Mouse (Mus musculus): ENCODE data around the gene Tmem82. TPM values are rescaled to one million over a fixed set of nuclear protein-coding genes. Genes with fewer than 3 reads are reported as not detected.

Gene Tmem82
- polyA plus RNA-seq, 1 experiment, result 2.8 TPM

GRCm38 (mm10) chr4:141609538-141609937, 8.9 kb downstream of the Tmem82 start:
- DNase-seq, result no peak
- H3K27ac ChIP-seq (ENCODE audit: control insufficient read depth, insufficient read depth, low read length), result no peak overlapping the region
- 82% methylated on average over 6 of the region's 6 CpGs for WGBS
- TF ChIP-seq POLR2A (IDR thresholded peaks at IDR 0.05; ENCODE audit: control insufficient read depth, extremely low read depth, insufficient read depth, low read length, poor library complexity) (no peak), CTCF (IDR thresholded peaks at IDR 0.05; ENCODE audit: borderline replicate concordance, control insufficient read depth, extremely low read depth, insufficient read depth, low read length, poor library complexity) (no peak)
- H3K36me3 ChIP-seq (ENCODE audit: control insufficient read depth, insufficient read depth, low read length), result no peaks in the 10 kb centered on the region
- H3K27me3 ChIP-seq (ENCODE audit: control insufficient read depth, insufficient read depth, low read length), result no peaks in the 10 kb centered on the region
- H3K4me3 ChIP-seq (ENCODE audit: control insufficient read depth, insufficient read depth, low read length), result no peak overlapping the region
- no peaks in the 10 kb centered on the region for H3K4me1 ChIP-seq (replicated peaks; ENCODE audit: control insufficient read depth, insufficient read depth, low read length)

GRCm38 (mm10) chr4:141605861-141606260, 12.6 kb downstream of the Tmem82 start, which contains the start of gene Fblim1:
Gene Fblim1 (minus strand): TSS chr4:141606096.
- DNase-seq, result no peak
- H3K4me3 ChIP-seq (ENCODE audit: control insufficient read depth, insufficient read depth, low read length), result no peak within 1 kb of the TSS
- WGBS, result 93% methylated on average over 11 of the region's 11 CpGs

GRCm38 (mm10) chr4:141605421-141605820, 13.0 kb downstream of the Tmem82 start:
- Histone ChIP-seq H3K36me3 (ENCODE audit: control insufficient read depth, insufficient read depth, low read length) (no peaks in the 10 kb centered on the region), H3K4me1 (replicated peaks; ENCODE audit: control insufficient read depth, insufficient read depth, low read length) (no peaks in the 10 kb centered on the region), H3K4me3 (ENCODE audit: control insufficient read depth, insufficient read depth, low read length) (no peak overlapping the region), H3K27me3 (ENCODE audit: control insufficient read depth, insufficient read depth, low read length) (no peaks in the 10 kb centered on the region), H3K27ac (ENCODE audit: control insufficient read depth, insufficient read depth, low read length) (no peak overlapping the region)
- WGBS, result 94% methylated on average over 5 of the region's 5 CpGs
- no peak for TF ChIP-seq CTCF (IDR thresholded peaks at IDR 0.05; ENCODE audit: borderline replicate concordance, control insufficient read depth, extremely low read depth, insufficient read depth, low read length, poor library complexity)
- no peak for TF ChIP-seq POLR2A (IDR thresholded peaks at IDR 0.05; ENCODE audit: control insufficient read depth, extremely low read depth, insufficient read depth, low read length, poor library complexity)
- DNase-seq, result no peak

More at GRCm38 (mm10) chr4:141605861-141606260, 12.6 kb downstream of the Tmem82 start, which contains the start of gene Fblim1:
- Histone ChIP-seq H3K36me3 (ENCODE audit: control insufficient read depth, insufficient read depth, low read length) (no peaks in the 10 kb centered on the region), H3K27ac (ENCODE audit: control insufficient read depth, insufficient read depth, low read length) (no peak within 1 kb of the TSS), H3K4me1 (replicated peaks; ENCODE audit: control insufficient read depth, insufficient read depth, low read length) (no peaks in the 10 kb centered on the region), H3K27me3 (ENCODE audit: control insufficient read depth, insufficient read depth, low read length) (no peaks in the 10 kb centered on the region)
- TF ChIP-seq POLR2A (IDR thresholded peaks at IDR 0.05; ENCODE audit: control insufficient read depth, extremely low read depth, insufficient read depth, low read length, poor library complexity), result no peak
- TF ChIP-seq CTCF (IDR thresholded peaks at IDR 0.05; ENCODE audit: borderline replicate concordance, control insufficient read depth, extremely low read depth, insufficient read depth, low read length, poor library complexity), result no peak

- no peaks in the 10 kb centered on the region for H3K27me3 ChIP-seq (ENCODE audit: control insufficient read depth, insufficient read depth, low read length)
Observed at GRCm38 (mm10) chr4:141604493-141604892, 13.9 kb downstream of the Tmem82 start.

GRCm38 (mm10) chr4:141603921-141604320, 14.5 kb downstream of the Tmem82 start:
- 82% methylated on average over 4 of the region's 4 CpGs for WGBS
- peaks cover 3% of the 10 kb centered on the region; the same call in 1 of the 2 replicates for H3K27me3 ChIP-seq (ENCODE audit: control insufficient read depth, insufficient read depth, low read length)
- no peak for TF ChIP-seq POLR2A (IDR thresholded peaks at IDR 0.05; ENCODE audit: control insufficient read depth, extremely low read depth, insufficient read depth, low read length, poor library complexity)
- TF ChIP-seq CTCF (IDR thresholded peaks at IDR 0.05; ENCODE audit: borderline replicate concordance, control insufficient read depth, extremely low read depth, insufficient read depth, low read length, poor library complexity), result no peak
- H3K36me3 ChIP-seq (ENCODE audit: control insufficient read depth, insufficient read depth, low read length), result no peaks in the 10 kb centered on the region
- H3K4me3 ChIP-seq (ENCODE audit: control insufficient read depth, insufficient read depth, low read length), result no peak overlapping the region
- no peak for DNase-seq
- H3K4me1 ChIP-seq (replicated peaks; ENCODE audit: control insufficient read depth, insufficient read depth, low read length), result no peaks in the 10 kb centered on the region
- no peak overlapping the region for H3K27ac ChIP-seq (ENCODE audit: control insufficient read depth, insufficient read depth, low read length)

More at GRCm38 (mm10) chr4:141604493-141604892, 13.9 kb downstream of the Tmem82 start:
- H3K4me3 ChIP-seq (ENCODE audit: control insufficient read depth, insufficient read depth, low read length), result no peak overlapping the region
- no peaks in the 10 kb centered on the region for H3K4me1 ChIP-seq (replicated peaks; ENCODE audit: control insufficient read depth, insufficient read depth, low read length)
- no peak for DNase-seq
- no peaks in the 10 kb centered on the region for H3K36me3 ChIP-seq (ENCODE audit: control insufficient read depth, insufficient read depth, low read length)
- no peak overlapping the region for H3K27ac ChIP-seq (ENCODE audit: control insufficient read depth, insufficient read depth, low read length)
- no peak for TF ChIP-seq POLR2A (IDR thresholded peaks at IDR 0.05; ENCODE audit: control insufficient read depth, extremely low read depth, insufficient read depth, low read length, poor library complexity)
- no peak for TF ChIP-seq CTCF (IDR thresholded peaks at IDR 0.05; ENCODE audit: borderline replicate concordance, control insufficient read depth, extremely low read depth, insufficient read depth, low read length, poor library complexity)
- WGBS, result 94% methylated on average over 8 of the region's 8 CpGs

- WGBS, result 90% methylated on average over 11 of the region's 11 CpGs
- H3K4me3 ChIP-seq (ENCODE audit: control insufficient read depth, insufficient read depth, low read length), result no peak overlapping the region
- peaks cover 5% of the 10 kb centered on the region; the same call in 1 of the 2 replicates for H3K27me3 ChIP-seq (ENCODE audit: control insufficient read depth, insufficient read depth, low read length)
- no peaks in the 10 kb centered on the region for H3K36me3 ChIP-seq (ENCODE audit: control insufficient read depth, insufficient read depth, low read length)
- H3K27ac ChIP-seq (ENCODE audit: control insufficient read depth, insufficient read depth, low read length), result no peak overlapping the region
- TF ChIP-seq POLR2A (IDR thresholded peaks at IDR 0.05; ENCODE audit: control insufficient read depth, extremely low read depth, insufficient read depth, low read length, poor library complexity) (no peak), CTCF (IDR thresholded peaks at IDR 0.05; ENCODE audit: borderline replicate concordance, control insufficient read depth, extremely low read depth, insufficient read depth, low read length, poor library complexity) (no peak)
- no peak for DNase-seq
- H3K4me1 ChIP-seq (replicated peaks; ENCODE audit: control insufficient read depth, insufficient read depth, low read length), result no peaks in the 10 kb centered on the region
Observed at GRCm38 (mm10) chr4:141602523-141603223, 15.8 kb downstream of the Tmem82 start.

Data from thymus, adult 2 months (tissue).